18 mouse cellular contexts compared by ENCODE assay signal in genomic region chr4:133941576-133941975, GRCm38 (mm10). TPM values are rescaled to one million over a fixed set of nuclear protein-coding genes. Genes with fewer than 3 reads are reported as not detected.
A peak's percentile ranks its signal among the peaks of the same experiment; 100 is the strongest.
DNase-seq lines count a peak whose midpoint lies in the region; ATAC-seq lines count a peak whose summit lies in the region.
"Had no signal": no experiment of that assay in that cellular context is flagged by ENCODE, and none has a peak within 500 bp of the region (broad histone marks: within the 10 kb centered on the region; RNA-seq: fewer than 3 reads in every experiment).

No protein-coding gene starts in this region.

- H3K4me2 ChIP-seq in heart, embryonic 11.5 days = no peak overlapping the region
- no peak overlapping the region for H3K4me2 ChIP-seq in kidney, embryonic 14.5 days (replicated peaks; ENCODE audit: low read depth, low read length)
- H3K4me2 ChIP-seq: hindbrain, embryonic 15.5 days; limb, embryonic 12.5 days; lung, embryonic 15.5 days; midbrain, embryonic 12.5 days had no signal

- peak; percentile 94 for DNase-seq in heart, adult 11 months
- peak; percentile 46 for DNase-seq in 3T3-L1 (ENCODE audit: low read depth, low spot score)
- peak; percentile 40 for DNase-seq in NIH3T3 (ENCODE audit: low read depth)
- no peak for DNase-seq in heart, embryonic 10.5 days (ENCODE audit: low spot score)
- no peak for DNase-seq in midbrain, embryonic 10.5 days (ENCODE audit: low spot score)
- no peak for DNase-seq in left cerebral cortex, adult 9 months (ENCODE audit: low spot score in 2 of 2)
- DNase-seq: cerebellum, adult 11-12 months; kidney, adult 11 months; right cerebral cortex, postnatal 4 days; thymus, postnatal 14 days had no signal

- no peak overlapping the region for H3K4me3 ChIP-seq in heart, embryonic 11.5 days (ENCODE audit: low read depth, low read length)
- peak overlapping the region; percentile 8; the same call in 1 of the 2 replicates for H3K4me3 ChIP-seq in heart, embryonic 10.5 days
- no peak overlapping the region for H3K4me3 ChIP-seq in midbrain, embryonic 10.5 days
- no peak overlapping the region for H3K4me3 ChIP-seq in kidney, embryonic 14.5 days (ENCODE audit: low read length)
- H3K4me3 ChIP-seq: hindbrain, embryonic 15.5 days; limb, embryonic 12.5 days; lung, embryonic 15.5 days; midbrain, embryonic 12.5 days had no signal

- no peaks in the 10 kb centered on the region; the same call in 1 of the 2 replicates for H3K9me3 ChIP-seq in heart, embryonic 11.5 days (replicated peaks; ENCODE audit: control insufficient read depth, low read length)
- no peaks in the 10 kb centered on the region for H3K9me3 ChIP-seq in heart, embryonic 10.5 days
- 0 out of 2 replicates have a peak, but pooled peaks cover 2% of the 10 kb centered on the region for H3K9me3 ChIP-seq in midbrain, embryonic 10.5 days (replicated peaks)
- peaks cover 3% of the 10 kb centered on the region; the same call in 1 of the 2 replicates for H3K9me3 ChIP-seq in kidney, embryonic 14.5 days (ENCODE audit: control insufficient read depth, low read length)
- H3K9me3 ChIP-seq: lung, embryonic 15.5 days had no signal

- no peaks in the 10 kb centered on the region for H3K36me3 ChIP-seq in heart, embryonic 11.5 days (ENCODE audit: control insufficient read depth, insufficient read depth, low read length)
- no peaks in the 10 kb centered on the region for H3K36me3 ChIP-seq in heart, embryonic 10.5 days
- H3K36me3 ChIP-seq in midbrain, embryonic 10.5 days = no peaks in the 10 kb centered on the region
- H3K36me3 ChIP-seq in kidney, embryonic 14.5 days (ENCODE audit: control insufficient read depth, insufficient read depth, low read length) = no peaks in the 10 kb centered on the region
- H3K36me3 ChIP-seq: hindbrain, embryonic 15.5 days; limb, embryonic 12.5 days; lung, embryonic 15.5 days; midbrain, embryonic 12.5 days had no signal

- ATAC-seq in heart, embryonic 11.5 days (replicated peaks; ENCODE audit: insufficient number of reproducible peaks, low FRiP score, low TSS enrichment) = no peak
- ATAC-seq in kidney, embryonic 14.5 days (ENCODE audit: low FRiP score, low TSS enrichment) = no peak
- ATAC-seq: forebrain, embryonic 16.5 days had no signal

- WGBS in heart, embryonic 11.5 days (ENCODE audit: insufficient replicate concordance) = 14% methylated on average over 3 of the region's 3 CpGs
- 13% methylated on average over 3 of the region's 3 CpGs for WGBS in heart, embryonic 10.5 days
- 49% methylated on average over 3 of the region's 3 CpGs for WGBS in midbrain, embryonic 10.5 days
- WGBS in kidney, embryonic 14.5 days = 41% methylated on average over 3 of the region's 3 CpGs

- no peak overlapping the region; the same call in 1 of the 2 replicates for H3K27ac ChIP-seq in heart, embryonic 11.5 days (ENCODE audit: low read depth, low read length)
- H3K27ac ChIP-seq in heart, embryonic 10.5 days = peak overlapping the region; percentile 74
- H3K27ac ChIP-seq in midbrain, embryonic 10.5 days (replicated peaks) = no peak overlapping the region; the same call in 1 of the 2 replicates
- H3K27ac ChIP-seq in kidney, embryonic 14.5 days (ENCODE audit: low read depth, low read length) = no peak overlapping the region
- H3K27ac ChIP-seq: hindbrain, embryonic 15.5 days; limb, embryonic 12.5 days; lung, embryonic 15.5 days; midbrain, embryonic 12.5 days had no signal

- H3K4me1 ChIP-seq in heart, embryonic 11.5 days (ENCODE audit: control insufficient read depth, insufficient read depth, low read length) = peaks cover 16% of the 10 kb centered on the region
- peaks cover 32% of the 10 kb centered on the region for H3K4me1 ChIP-seq in heart, embryonic 10.5 days
- peaks cover 10% of the 10 kb centered on the region; the same call in 1 of the 2 replicates for H3K4me1 ChIP-seq in midbrain, embryonic 10.5 days
- H3K4me1 ChIP-seq in kidney, embryonic 14.5 days (ENCODE audit: control insufficient read depth, insufficient read depth, low read length) = no peaks in the 10 kb centered on the region
- H3K4me1 ChIP-seq: hindbrain, embryonic 15.5 days; limb, embryonic 12.5 days; lung, embryonic 15.5 days; midbrain, embryonic 12.5 days had no signal

- no peaks in the 10 kb centered on the region for H3K27me3 ChIP-seq in heart, embryonic 11.5 days (ENCODE audit: control insufficient read depth, insufficient read depth, low read length)
- no peaks in the 10 kb centered on the region for H3K27me3 ChIP-seq in heart, embryonic 10.5 days (ENCODE audit: insufficient read depth, poor library complexity, severe bottlenecking)
- H3K27me3 ChIP-seq in midbrain, embryonic 10.5 days (ENCODE audit: low read depth, poor library complexity, severe bottlenecking) = no peaks in the 10 kb centered on the region
- H3K27me3 ChIP-seq in kidney, embryonic 14.5 days (ENCODE audit: control insufficient read depth, insufficient read depth, low read length) = no peaks in the 10 kb centered on the region
- H3K27me3 ChIP-seq: CH12.LX; hindbrain, embryonic 15.5 days; limb, embryonic 12.5 days; lung, embryonic 15.5 days; midbrain, embryonic 12.5 days had no signal

- no peak overlapping the region for H3K9ac ChIP-seq in heart, embryonic 11.5 days (ENCODE audit: low read depth, low read length)
- H3K9ac ChIP-seq in kidney, embryonic 14.5 days (ENCODE audit: low read depth, low read length) = no peak overlapping the region
- H3K9ac ChIP-seq: hindbrain, embryonic 15.5 days; limb, embryonic 12.5 days; lung, embryonic 15.5 days; midbrain, embryonic 12.5 days had no signal

RNA-seq across cellular contexts. Expression of gene Hmgn2, which starts 26.9 kb away (rescaled TPM):
- 2,081 and 2,101 TPM in 2 replicates for polyA plus RNA-seq in heart, embryonic 11.5 days (2014; fragmentation: Nextera tagmentation; extraction: Ambion mirVana)
- polyA plus RNA-seq in heart, embryonic 10.5 days (2016; fragmentation: Nextera tagmentation; extraction: Ambion mirVana) = 2,048 and 2,274 TPM in 2 replicates
- 3,615 and 3,770 TPM in 2 replicates for polyA plus RNA-seq in midbrain, embryonic 10.5 days (2016; fragmentation: Nextera tagmentation; extraction: Ambion mirVana)
- 3,172 and 3,245 TPM in 2 replicates for polyA plus RNA-seq in kidney, embryonic 14.5 days (2014; fragmentation: Nextera tagmentation; extraction: Ambion mirVana)

RNA-seq across cellular contexts. Expression of gene Rps6ka1, which starts 54.0 kb away (rescaled TPM):
- polyA plus RNA-seq in heart, embryonic 11.5 days (2014; fragmentation: Nextera tagmentation; extraction: Ambion mirVana) = 20.9 and 23.1 TPM in 2 replicates
- 31.1 and 39.9 TPM in 2 replicates for polyA plus RNA-seq in heart, embryonic 10.5 days (2016; fragmentation: Nextera tagmentation; extraction: Ambion mirVana)
- polyA plus RNA-seq in midbrain, embryonic 10.5 days (2016; fragmentation: Nextera tagmentation; extraction: Ambion mirVana) = 32.4 and 34.5 TPM in 2 replicates
- 29.6 and 49.8 TPM in 2 replicates for polyA plus RNA-seq in kidney, embryonic 14.5 days (2014; fragmentation: Nextera tagmentation; extraction: Ambion mirVana)

RNA-seq across cellular contexts. Expression of gene Dhdds, which starts 59.1 kb away (rescaled TPM):
- polyA plus RNA-seq in heart, embryonic 11.5 days (2014; fragmentation: Nextera tagmentation; extraction: Ambion mirVana) = 35.3 and 35.6 TPM in 2 replicates
- polyA plus RNA-seq in heart, embryonic 10.5 days (2016; fragmentation: Nextera tagmentation; extraction: Ambion mirVana) = 34.1 and 39.0 TPM in 2 replicates
- polyA plus RNA-seq in midbrain, embryonic 10.5 days (2016; fragmentation: Nextera tagmentation; extraction: Ambion mirVana) = 38.8 and 41.4 TPM in 2 replicates
- polyA plus RNA-seq in kidney, embryonic 14.5 days (2014; fragmentation: Nextera tagmentation; extraction: Ambion mirVana) = 42.2 and 42.9 TPM in 2 replicates

Comparison
In these comparisons a context has a peak if more than half of its experiments do, and no peak if none do; other contexts are left out.
1. DNase-seq: peak in heart, adult 11 months (single experiment), 3T3-L1 (single experiment) and NIH3T3 (single experiment); none in heart, embryonic 10.5 days (single experiment), midbrain, embryonic 10.5 days (single experiment) and left cerebral cortex, adult 9 months (0 of 2).